Mouse (Mus musculus) ES-E14 (cell line): ENCODE measurements around the gene Nav3.

Experiments used
- MAFK ChIP-seq: IDR thresholded peaks from 2 replicates; pipeline ENCODE4 v1.6.1; 2014; ENCODE audit warnings: mild to moderate bottlenecking, low read depth, low read length, inconsistent platforms; ENCODE audit not compliant: insufficient read depth
- ZC3H11A ChIP-seq: IDR thresholded peaks from 2 replicates; pipeline ENCODE4 v1.6.1; 2012; ENCODE audit warnings: low read depth, mild to moderate bottlenecking, inconsistent platforms, low read length, borderline replicate concordance
- ZNF384 ChIP-seq: IDR thresholded peaks from 2 replicates; pipeline ENCODE4 v1.6.1; 2012; ENCODE audit warnings: low read depth, low read length, inconsistent platforms

DNA sequence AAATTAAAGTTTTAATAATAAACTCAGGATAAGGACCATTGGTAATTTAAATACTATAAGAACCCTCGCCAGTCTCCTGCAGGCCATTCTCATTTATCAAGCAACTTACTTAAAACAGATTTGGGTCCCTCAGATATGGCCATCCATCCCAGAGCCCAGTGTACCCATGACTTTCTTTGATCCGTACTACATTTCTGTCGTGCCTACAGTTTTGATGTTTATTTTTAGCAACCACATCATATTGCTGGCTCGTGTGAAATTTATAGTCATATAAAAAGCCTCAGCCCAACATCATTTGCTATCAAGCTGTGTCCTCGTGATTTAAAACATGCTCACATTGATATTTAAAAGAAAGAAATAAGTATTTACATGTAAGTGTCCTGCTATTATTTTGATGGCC, 394.8 kb downstream of the Nav3 start:
- TF ChIP-seq ZNF384 (no peak), ZC3H11A (no peak), MAFK (no peak)
